In the genomic region with DNA sequence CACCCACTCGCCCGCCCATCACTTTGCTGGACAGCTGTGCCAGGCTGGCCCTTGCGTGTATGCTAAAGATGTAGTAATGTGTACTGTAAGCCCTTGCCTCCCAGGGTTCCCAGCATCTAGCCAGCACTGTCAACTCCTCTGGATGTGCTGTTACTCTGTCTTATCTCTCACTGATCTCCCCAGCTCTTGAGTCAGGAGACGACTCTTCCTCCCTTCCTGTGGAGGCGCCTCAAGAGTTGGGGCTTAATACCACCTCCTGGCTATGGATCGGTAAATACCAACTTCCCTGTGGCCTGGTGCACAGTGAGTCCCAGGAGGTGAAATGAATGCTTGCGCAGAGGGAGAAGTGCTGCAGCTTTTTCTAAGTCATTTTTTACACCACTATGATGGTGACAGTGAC, we compare ENCODE assay signal across 20 mouse cellular contexts.
"Had no signal": no experiment of that assay in that cellular context is flagged by ENCODE, and none has a peak within 500 bp of the region (broad histone marks: within the 10 kb centered on the region; RNA-seq: fewer than 3 reads in every experiment).

No protein-coding gene starts in this region.

- ATAC-seq: intestine, embryonic 15.5 days; midbrain, embryonic 15.5 days had no signal

- H3K4me2 ChIP-seq: intestine, embryonic 15.5 days; kidney, embryonic 15.5 days; liver, embryonic 13.5 days; midbrain, embryonic 15.5 days; neural tube, embryonic 12.5 days; neural tube, embryonic 15.5 days had no signal

- H3K9ac ChIP-seq: intestine, embryonic 15.5 days; kidney, embryonic 15.5 days; liver, embryonic 13.5 days; midbrain, embryonic 15.5 days; neural tube, embryonic 12.5 days; neural tube, embryonic 15.5 days had no signal

- DNase-seq: kidney, adult 11 months; kidney, adult 8-10 months; kidney, postnatal 10 days; kidney, postnatal 36 days; layer of hippocampus, adult 9-11 months; liver, embryonic 13.5 days; lung, adult 2 months; lung, postnatal 14 days; right cerebral cortex, adult 18-20 months; right cerebral cortex, postnatal 14 days; right cerebral cortex, postnatal 4 days; thymus, postnatal 25 days had no signal

- H3K4me3 ChIP-seq: intestine, embryonic 15.5 days; kidney, embryonic 15.5 days; liver, embryonic 13.5 days; midbrain, embryonic 10.5 days; midbrain, embryonic 15.5 days; neural tube, embryonic 12.5 days; neural tube, embryonic 15.5 days had no signal

- H3K27ac ChIP-seq: intestine, embryonic 15.5 days; kidney, embryonic 15.5 days; liver, embryonic 13.5 days; macrophage; midbrain, embryonic 10.5 days; midbrain, embryonic 15.5 days; neural tube, embryonic 12.5 days; neural tube, embryonic 15.5 days; stomach, postnatal 0 days had no signal

- H3K9me3 ChIP-seq: intestine, embryonic 15.5 days; kidney, embryonic 15.5 days; liver, embryonic 13.5 days; midbrain, embryonic 10.5 days; midbrain, embryonic 15.5 days; neural tube, embryonic 12.5 days; neural tube, embryonic 15.5 days had no signal

- H3K36me3 ChIP-seq: intestine, embryonic 15.5 days; kidney, embryonic 15.5 days; liver, embryonic 13.5 days; midbrain, embryonic 10.5 days; midbrain, embryonic 15.5 days; neural tube, embryonic 12.5 days; neural tube, embryonic 15.5 days had no signal

- H3K27me3 ChIP-seq: intestine, embryonic 15.5 days; kidney, embryonic 15.5 days; liver, embryonic 13.5 days; midbrain, embryonic 15.5 days; neural tube, embryonic 15.5 days had no signal
